Mouse (Mus musculus): ENCODE measurements at regions not wholly inside any gene's neighbourhood (a gene's known extent, or its start where the extent isn't known, plus 50 kb on each side); places are given as distances from the start of the nearest gene placed in this dataset.

- H3K36me3 ChIP-seq (ENCODE audit: control insufficient read depth) = no peaks in the 10 kb centered on the region
- H3K4me1 ChIP-seq (ENCODE audit: control insufficient read depth) = no peaks in the 10 kb centered on the region
- no peak overlapping the region for H3K4me3 ChIP-seq (replicated peaks)
- TF ChIP-seq TAL1 (IDR thresholded peaks at IDR 0.05; ENCODE audit: low read length) (no peak), GATA1 (IDR thresholded peaks at IDR 0.05; ENCODE audit: low read length) (no peak)
- H3K27me3 ChIP-seq (ENCODE audit: control insufficient read depth) = no peaks in the 10 kb centered on the region
- H3K9me3 ChIP-seq (ENCODE audit: control insufficient read depth, low read length) = no peaks in the 10 kb centered on the region
These were observed 116.6 kb downstream of the Cyp26b1 start for GRCm38 (mm10) chr6:84477072-84477471.

GRCm38 (mm10) chr6:84476466-84476865 lies 117.2 kb downstream of the Cyp26b1 start:
- Histone ChIP-seq H3K4me3 (replicated peaks) (no peak overlapping the region), H3K9me3 (ENCODE audit: control insufficient read depth, low read length) (no peaks in the 10 kb centered on the region), H3K27me3 (ENCODE audit: control insufficient read depth) (no peaks in the 10 kb centered on the region), H3K36me3 (ENCODE audit: control insufficient read depth) (no peaks in the 10 kb centered on the region), H3K4me1 (ENCODE audit: control insufficient read depth) (no peaks in the 10 kb centered on the region)
- TF ChIP-seq TAL1 (IDR thresholded peaks at IDR 0.05; ENCODE audit: low read length) (no peak), GATA1 (IDR thresholded peaks at IDR 0.05; ENCODE audit: low read length) (no peak)

GRCm38 (mm10) chr6:84474835-84475234 lies 118.9 kb downstream of the Cyp26b1 start:
- Histone ChIP-seq H3K36me3 (ENCODE audit: control insufficient read depth) (no peaks in the 10 kb centered on the region), H3K4me3 (replicated peaks) (no peak overlapping the region), H3K27me3 (ENCODE audit: control insufficient read depth) (no peaks in the 10 kb centered on the region), H3K9me3 (ENCODE audit: control insufficient read depth, low read length) (no peaks in the 10 kb centered on the region), H3K4me1 (ENCODE audit: control insufficient read depth) (no peaks in the 10 kb centered on the region)
- TF ChIP-seq GATA1 (IDR thresholded peaks at IDR 0.05; ENCODE audit: low read length) = no peak
- no peak for TF ChIP-seq TAL1 (IDR thresholded peaks at IDR 0.05; ENCODE audit: low read length)

GRCm38 (mm10) chr6:84473171-84473570 lies 120.5 kb downstream of the Cyp26b1 start:
- no peaks in the 10 kb centered on the region for H3K9me3 ChIP-seq (ENCODE audit: control insufficient read depth, low read length)
- H3K4me1 ChIP-seq (ENCODE audit: control insufficient read depth) = no peaks in the 10 kb centered on the region

GRCm38 (mm10) chr6:84472287-84472686 lies 121.4 kb downstream of the Cyp26b1 start:
- Histone ChIP-seq H3K36me3 (ENCODE audit: control insufficient read depth) (no peaks in the 10 kb centered on the region), H3K4me3 (replicated peaks) (no peak overlapping the region), H3K9me3 (ENCODE audit: control insufficient read depth, low read length) (no peaks in the 10 kb centered on the region), H3K4me1 (ENCODE audit: control insufficient read depth) (no peaks in the 10 kb centered on the region), H3K27me3 (ENCODE audit: control insufficient read depth) (no peaks in the 10 kb centered on the region)
- TF ChIP-seq TAL1 (IDR thresholded peaks at IDR 0.05; ENCODE audit: low read length) (no peak), GATA1 (IDR thresholded peaks at IDR 0.05; ENCODE audit: low read length) (no peak)

More at GRCm38 (mm10) chr6:84473171-84473570, 120.5 kb downstream of the Cyp26b1 start:
- Histone ChIP-seq H3K27me3 (ENCODE audit: control insufficient read depth) (no peaks in the 10 kb centered on the region), H3K4me3 (replicated peaks) (no peak overlapping the region), H3K36me3 (ENCODE audit: control insufficient read depth) (no peaks in the 10 kb centered on the region)
- TF ChIP-seq TAL1 (IDR thresholded peaks at IDR 0.05; ENCODE audit: low read length) (no peak), GATA1 (IDR thresholded peaks at IDR 0.05; ENCODE audit: low read length) (no peak)

- Histone ChIP-seq H3K4me1 (ENCODE audit: control insufficient read depth) (peaks cover 17% of the 10 kb centered on the region), H3K36me3 (ENCODE audit: control insufficient read depth) (no peaks in the 10 kb centered on the region), H3K9me3 (ENCODE audit: control insufficient read depth, low read length) (no peaks in the 10 kb centered on the region), H3K4me3 (replicated peaks) (no peak overlapping the region), H3K27me3 (ENCODE audit: control insufficient read depth) (no peaks in the 10 kb centered on the region)
- no peak for TF ChIP-seq TAL1 (IDR thresholded peaks at IDR 0.05; ENCODE audit: low read length)
- no peak for TF ChIP-seq GATA1 (IDR thresholded peaks at IDR 0.05; ENCODE audit: low read length)
These were observed 126.4 kb downstream of the Cyp26b1 start for GRCm38 (mm10) chr6:84467319-84467718.

- Histone ChIP-seq H3K36me3 (ENCODE audit: control insufficient read depth) (no peaks in the 10 kb centered on the region), H3K9me3 (ENCODE audit: control insufficient read depth, low read length) (no peaks in the 10 kb centered on the region), H3K4me3 (replicated peaks) (no peak overlapping the region), H3K27me3 (ENCODE audit: control insufficient read depth) (no peaks in the 10 kb centered on the region), H3K4me1 (ENCODE audit: control insufficient read depth) (peaks cover 17% of the 10 kb centered on the region)
- TF ChIP-seq GATA1 (IDR thresholded peaks at IDR 0.05; ENCODE audit: low read length) (no peak), TAL1 (IDR thresholded peaks at IDR 0.05; ENCODE audit: low read length) (no peak)
These were observed 127.5 kb downstream of the Cyp26b1 start for GRCm38 (mm10) chr6:84466223-84466622.

GRCm38 (mm10) chr6:84465596-84465995 lies 128.1 kb downstream of the Cyp26b1 start:
- peaks cover 17% of the 10 kb centered on the region for H3K4me1 ChIP-seq (ENCODE audit: control insufficient read depth)
- TF ChIP-seq TAL1 (IDR thresholded peaks at IDR 0.05; ENCODE audit: low read length) (no peak), GATA1 (IDR thresholded peaks at IDR 0.05; ENCODE audit: low read length) (no peak)
- H3K36me3 ChIP-seq (ENCODE audit: control insufficient read depth) = no peaks in the 10 kb centered on the region
- no peaks in the 10 kb centered on the region for H3K27me3 ChIP-seq (ENCODE audit: control insufficient read depth)
- H3K9me3 ChIP-seq (ENCODE audit: control insufficient read depth, low read length) = no peaks in the 10 kb centered on the region
- no peak overlapping the region for H3K4me3 ChIP-seq (replicated peaks)

- no peaks in the 10 kb centered on the region for H3K9me3 ChIP-seq (ENCODE audit: control insufficient read depth, low read length)
- no peaks in the 10 kb centered on the region for H3K27me3 ChIP-seq (ENCODE audit: control insufficient read depth)
- H3K4me3 ChIP-seq (replicated peaks) = no peak overlapping the region
- no peaks in the 10 kb centered on the region for H3K36me3 ChIP-seq (ENCODE audit: control insufficient read depth)
- peaks cover 17% of the 10 kb centered on the region for H3K4me1 ChIP-seq (ENCODE audit: control insufficient read depth)
- TF ChIP-seq TAL1 (IDR thresholded peaks at IDR 0.05; ENCODE audit: low read length) (no peak), GATA1 (IDR thresholded peaks at IDR 0.05; ENCODE audit: low read length) (no peak)
These were observed 129.9 kb downstream of the Cyp26b1 start for GRCm38 (mm10) chr6:84463592-84464367.

Data from erythroblast, embryonic 14.5 days (primary cell).